Mouse (Mus musculus): ENCODE measurements at regions not wholly inside any gene's neighbourhood (a gene's known extent, or its start where the extent isn't known, plus 50 kb on each side); places are given as distances from the start of the nearest gene placed in this dataset.

DNA sequence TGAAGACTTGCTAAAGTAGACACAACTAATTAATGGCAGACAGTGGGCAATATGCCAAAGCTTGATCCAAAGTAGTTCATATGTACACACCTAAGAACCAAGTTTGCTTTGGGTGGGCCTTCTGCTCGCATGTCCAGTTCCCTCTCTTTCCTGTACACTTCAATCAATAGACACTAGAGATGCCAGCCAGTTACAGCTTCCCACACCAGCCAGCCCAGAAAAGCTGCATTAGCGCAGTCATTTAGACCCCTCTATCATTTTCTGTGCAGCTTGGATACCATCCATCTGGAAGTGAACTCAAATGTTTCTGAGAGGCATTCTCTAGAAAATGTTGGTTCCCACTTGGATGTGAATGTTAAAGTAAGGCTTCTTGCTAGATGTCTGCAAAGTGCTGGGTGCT lies 179.7 kb downstream of the 1190002N15Rik start:
- ATAC-seq (ENCODE audit: low FRiP score, low read depth) (no peak), DNase-seq (ENCODE audit: low spot score) (no peak)
- H3K4me1 ChIP-seq (ENCODE audit: control insufficient read depth, insufficient read depth, low read length), result peaks cover 8% of the 10 kb centered on the region; the same call in 1 of the 2 replicates
- TF ChIP-seq POLR2A (IDR thresholded peaks at IDR 0.05; ENCODE audit: borderline replicate concordance, extremely low read depth, insufficient read depth, insufficient read length), result no peak
- H3K27me3 ChIP-seq (ENCODE audit: control insufficient read depth, insufficient read depth, low read length), result no peaks in the 10 kb centered on the region
- H3K4me3 ChIP-seq (replicated peaks; ENCODE audit: low read length), result no peak overlapping the region
- no peak overlapping the region for H3K4me2 ChIP-seq (replicated peaks; ENCODE audit: low read depth, low read length, severe bottlenecking)
- H3K36me3 ChIP-seq (ENCODE audit: control insufficient read depth, insufficient read depth, low read length), result no peaks in the 10 kb centered on the region
- no peak overlapping the region for H3K9ac ChIP-seq (ENCODE audit: low read depth, low read length, severe bottlenecking)
- no peaks in the 10 kb centered on the region for H3K9me3 ChIP-seq (ENCODE audit: control insufficient read depth, low read length)
- 89% methylated on average over 2 of the region's 2 CpGs for WGBS
- H3K27ac ChIP-seq (replicated peaks; ENCODE audit: low read depth, low read length), result no peak overlapping the region

GRCm38 (mm10) chr9:94342011-94342410 lies 195.9 kb downstream of the 1190002N15Rik start:
- no peak for TF ChIP-seq POLR2A (IDR thresholded peaks at IDR 0.05; ENCODE audit: borderline replicate concordance, extremely low read depth, insufficient read depth, insufficient read length)
- Histone ChIP-seq H3K4me3 (replicated peaks; ENCODE audit: low read length) (no peak overlapping the region), H3K4me2 (replicated peaks; ENCODE audit: low read depth, low read length, severe bottlenecking) (no peak overlapping the region), H3K27me3 (ENCODE audit: control insufficient read depth, insufficient read depth, low read length) (no peaks in the 10 kb centered on the region), H3K9me3 (ENCODE audit: control insufficient read depth, low read length) (no peaks in the 10 kb centered on the region), H3K36me3 (ENCODE audit: control insufficient read depth, insufficient read depth, low read length) (no peaks in the 10 kb centered on the region), H3K27ac (replicated peaks; ENCODE audit: low read depth, low read length) (no peak overlapping the region), H3K4me1 (ENCODE audit: control insufficient read depth, insufficient read depth, low read length) (no peaks in the 10 kb centered on the region), H3K9ac (ENCODE audit: low read depth, low read length, severe bottlenecking) (no peak overlapping the region)
- WGBS, result 79% methylated on average over 4 of the region's 4 CpGs
- no peak for DNase-seq (ENCODE audit: low spot score)
- no peak for ATAC-seq (ENCODE audit: low FRiP score, low read depth)

GRCm38 (mm10) chr9:94341531-94341930 lies 196.3 kb downstream of the 1190002N15Rik start:
- H3K9me3 ChIP-seq (ENCODE audit: control insufficient read depth, low read length), result no peaks in the 10 kb centered on the region
- WGBS, result 92% methylated on average over 2 of the region's 2 CpGs
- no peak overlapping the region for H3K4me3 ChIP-seq (replicated peaks; ENCODE audit: low read length)
- no peaks in the 10 kb centered on the region for H3K4me1 ChIP-seq (ENCODE audit: control insufficient read depth, insufficient read depth, low read length)
- no peak overlapping the region for H3K4me2 ChIP-seq (replicated peaks; ENCODE audit: low read depth, low read length, severe bottlenecking)
- ATAC-seq (ENCODE audit: low FRiP score, low read depth) (no peak), DNase-seq (ENCODE audit: low spot score) (no peak)
- no peak for TF ChIP-seq POLR2A (IDR thresholded peaks at IDR 0.05; ENCODE audit: borderline replicate concordance, extremely low read depth, insufficient read depth, insufficient read length)
- no peaks in the 10 kb centered on the region for H3K36me3 ChIP-seq (ENCODE audit: control insufficient read depth, insufficient read depth, low read length)
- no peak overlapping the region for H3K9ac ChIP-seq (ENCODE audit: low read depth, low read length, severe bottlenecking)
- no peak overlapping the region for H3K27ac ChIP-seq (replicated peaks; ENCODE audit: low read depth, low read length)
- H3K27me3 ChIP-seq (ENCODE audit: control insufficient read depth, insufficient read depth, low read length), result no peaks in the 10 kb centered on the region

DNA sequence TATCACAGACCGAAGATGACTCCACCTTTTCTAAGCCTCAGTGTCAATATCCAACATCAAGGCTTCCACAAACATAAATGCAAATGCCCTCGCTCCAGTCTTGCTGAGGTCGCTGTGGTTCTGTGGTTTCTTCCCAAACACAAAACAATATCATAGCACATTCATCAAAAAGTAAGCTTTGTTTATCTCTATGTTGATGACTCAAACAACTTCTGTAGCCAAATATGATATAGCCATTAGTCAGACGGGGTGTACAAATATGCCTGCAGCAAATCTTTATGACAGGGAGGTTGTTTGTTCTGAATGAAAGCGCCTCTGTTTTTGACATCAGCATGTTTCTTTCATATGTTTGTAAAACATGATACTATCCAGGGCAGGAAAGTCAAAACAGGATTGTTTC lies 204.4 kb downstream of the 1190002N15Rik start:
- Histone ChIP-seq H3K4me1 (ENCODE audit: control insufficient read depth, insufficient read depth, low read length) (no peaks in the 10 kb centered on the region), H3K36me3 (ENCODE audit: control insufficient read depth, insufficient read depth, low read length) (no peaks in the 10 kb centered on the region), H3K27ac (replicated peaks; ENCODE audit: low read depth, low read length) (no peak overlapping the region), H3K9ac (ENCODE audit: low read depth, low read length, severe bottlenecking) (no peak overlapping the region), H3K4me2 (replicated peaks; ENCODE audit: low read depth, low read length, severe bottlenecking) (no peak overlapping the region), H3K4me3 (replicated peaks; ENCODE audit: low read length) (no peak overlapping the region), H3K9me3 (ENCODE audit: control insufficient read depth, low read length) (no peaks in the 10 kb centered on the region), H3K27me3 (ENCODE audit: control insufficient read depth, insufficient read depth, low read length) (no peaks in the 10 kb centered on the region)
- no peak for TF ChIP-seq POLR2A (IDR thresholded peaks at IDR 0.05; ENCODE audit: borderline replicate concordance, extremely low read depth, insufficient read depth, insufficient read length)
- no peak for ATAC-seq (ENCODE audit: low FRiP score, low read depth)
- WGBS, result 87% methylated on average over 5 of the region's 5 CpGs
- no peak for DNase-seq (ENCODE audit: low spot score)

DNA sequence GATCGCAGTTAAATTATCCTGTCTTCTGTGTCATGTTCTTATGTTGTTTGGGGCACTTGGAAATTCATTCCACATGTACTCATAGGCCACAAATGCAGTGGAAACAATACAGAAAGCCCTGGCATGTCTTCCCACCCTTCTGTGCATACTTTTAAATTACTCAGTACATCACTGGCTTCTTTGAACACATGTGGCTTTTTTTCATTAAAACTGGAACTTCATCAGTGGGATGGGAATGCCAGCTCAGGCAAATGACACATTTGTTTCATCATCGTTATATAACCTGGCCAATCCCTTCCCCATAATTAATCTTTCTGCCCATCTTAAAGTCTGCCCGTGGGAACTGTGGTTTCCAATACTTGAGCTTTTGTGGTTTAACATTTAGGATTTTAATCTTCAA lies 214.9 kb downstream of the 1190002N15Rik start:
- TF ChIP-seq POLR2A (IDR thresholded peaks at IDR 0.05; ENCODE audit: borderline replicate concordance, extremely low read depth, insufficient read depth, insufficient read length), result no peak
- no peak for DNase-seq (ENCODE audit: low spot score)
- 84% methylated on average over 3 of the region's 3 CpGs for WGBS

DNA sequence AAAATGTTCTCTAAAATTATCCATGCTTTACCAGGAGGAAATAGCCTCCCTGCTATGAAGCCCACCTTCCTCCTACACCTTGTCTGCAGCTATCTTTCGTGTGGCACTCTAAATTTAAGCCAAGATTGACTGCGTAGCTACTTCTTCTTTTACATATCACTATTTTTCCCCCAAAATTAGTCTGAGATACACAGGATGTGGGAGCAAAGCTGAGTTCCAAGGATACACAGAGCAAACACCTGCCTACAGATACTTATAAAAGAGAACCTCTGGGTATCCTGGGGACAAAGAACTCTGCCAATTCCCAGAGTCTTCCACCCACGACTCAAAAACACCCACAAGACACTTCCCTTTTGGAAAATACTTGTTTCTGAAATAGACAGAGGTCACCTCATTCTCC lies 235.3 kb downstream of the 1190002N15Rik start:
- no peak overlapping the region for H3K27ac ChIP-seq (replicated peaks; ENCODE audit: low read depth, low read length)
- H3K9ac ChIP-seq (ENCODE audit: low read depth, low read length, severe bottlenecking), result no peak overlapping the region
- H3K36me3 ChIP-seq (ENCODE audit: control insufficient read depth, insufficient read depth, low read length), result no peaks in the 10 kb centered on the region
- no peaks in the 10 kb centered on the region for H3K27me3 ChIP-seq (ENCODE audit: control insufficient read depth, insufficient read depth, low read length)
- H3K4me3 ChIP-seq (replicated peaks; ENCODE audit: low read length), result no peak overlapping the region
- H3K4me2 ChIP-seq (replicated peaks; ENCODE audit: low read depth, low read length, severe bottlenecking), result no peak overlapping the region
- 79% methylated on average over 3 of the region's 3 CpGs for WGBS
- TF ChIP-seq POLR2A (IDR thresholded peaks at IDR 0.05; ENCODE audit: borderline replicate concordance, extremely low read depth, insufficient read depth, insufficient read length), result no peak
- H3K9me3 ChIP-seq (ENCODE audit: control insufficient read depth, low read length), result no peaks in the 10 kb centered on the region
- H3K4me1 ChIP-seq (ENCODE audit: control insufficient read depth, insufficient read depth, low read length), result peaks cover 9% of the 10 kb centered on the region
- ATAC-seq (ENCODE audit: low FRiP score, low read depth), result no peak
- no peak for DNase-seq (ENCODE audit: low spot score)

More for the DNA sequence above, 214.9 kb downstream of the 1190002N15Rik start:
- Histone ChIP-seq H3K4me3 (replicated peaks; ENCODE audit: low read length) (no peak overlapping the region), H3K36me3 (ENCODE audit: control insufficient read depth, insufficient read depth, low read length) (no peaks in the 10 kb centered on the region), H3K4me1 (ENCODE audit: control insufficient read depth, insufficient read depth, low read length) (no peaks in the 10 kb centered on the region), H3K27ac (replicated peaks; ENCODE audit: low read depth, low read length) (no peak overlapping the region), H3K9me3 (ENCODE audit: control insufficient read depth, low read length) (no peaks in the 10 kb centered on the region), H3K4me2 (replicated peaks; ENCODE audit: low read depth, low read length, severe bottlenecking) (no peak overlapping the region), H3K27me3 (ENCODE audit: control insufficient read depth, insufficient read depth, low read length) (no peaks in the 10 kb centered on the region), H3K9ac (ENCODE audit: low read depth, low read length, severe bottlenecking) (no peak overlapping the region)
- ATAC-seq (ENCODE audit: low FRiP score, low read depth), result no peak

Data from limb, embryonic 14.5 days (tissue).